Mouse (Mus musculus) activated CD4-positive, CD25-positive, alpha-beta regulatory T cell, adult 9 weeks (primary cell): ENCODE results near the gene Sln. TPM values are rescaled to one million over a fixed set of nuclear protein-coding genes. Genes with fewer than 3 reads are reported as not detected.

Source experiments
- polyA plus RNA-seq: library from polyadenylated mRNA; unstranded; fragments of 100-300 nt; shearing (Covaris generic); gene quantifications from one replicate; pipeline ENCODE4 v1.2.1, GENCODE M21; 2017

Sln gene
- not detected for polyA plus RNA-seq

DNA sequence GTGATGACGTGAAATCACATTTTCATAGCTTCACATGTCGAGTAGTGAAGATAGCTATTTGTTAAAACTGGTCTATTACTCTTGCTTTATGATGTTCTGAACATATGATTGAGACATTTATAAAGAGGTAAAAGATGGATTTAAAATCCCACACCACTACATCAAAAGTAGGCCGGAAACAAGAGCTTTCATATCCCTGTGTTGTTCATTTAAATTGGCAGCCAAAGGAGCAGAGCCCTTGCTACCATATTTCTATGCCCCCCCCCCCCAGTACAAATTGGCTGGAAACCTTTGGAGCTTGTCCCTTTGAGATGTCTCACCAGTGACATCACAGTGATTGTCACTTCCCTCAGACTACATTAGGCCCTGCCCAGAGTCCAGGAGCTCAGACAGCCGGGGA, at the start of gene Sln:
Sln (plus strand) TSS at position 301 of the 400 bp plus-strand sequence.

Other genes with a start within 250 kb of the Sln start
- 64.9 TPM for gene Acat1, start 239.8 kb upstream of the Sln start, polyA plus RNA-seq
- 19.1 TPM for gene Cul5, start 180.2 kb upstream of the Sln start, polyA plus RNA-seq
- 0.12 TPM for gene Rab39, start 143.9 kb upstream of the Sln start, polyA plus RNA-seq
- gene Slc35f2, start 78.6 kb upstream of the Sln start, polyA plus RNA-seq, result 22.2 TPM
- gene Elmod1, start 125.1 kb downstream of the Sln start, polyA plus RNA-seq, result not detected
- gene Tnfaip8l3, start 218.2 kb downstream of the Sln start, polyA plus RNA-seq, result not detected